Mouse (Mus musculus) left cerebral cortex, adult 2 months (tissue): ENCODE data around the gene Igfbp6. TPM values are rescaled to one million over a fixed set of nuclear protein-coding genes. Genes with fewer than 3 reads are reported as not detected.
A peak's percentile ranks its signal among the peaks of the same experiment; 100 is the strongest.

ENCODE experiments used
- DNase-seq, 2 experiments: peaks; one replicate each; pipeline ENCODE4 v3.0.0; 2021 to 2022; ENCODE audit warnings: low spot score in 2 of 2, mixed read lengths in 1 of 2; ENCODE audit errors: extremely low spot score in 1 of 2
- H3K27ac ChIP-seq: fragments of 200-600 bp; 2 replicates; pipeline ENCODE4 v1.8.1; 2022
- H3K4me3 ChIP-seq: fragments of 200-600 bp; 2 replicates; pipeline ENCODE4 v1.8.1; 2022
- CTCF ChIP-seq: fragments of 200-600 bp; IDR thresholded peaks from 2 replicates; pipeline ENCODE4 v1.8.1; 2022; ENCODE audit warnings: antibody characterized with exemption, mild to moderate bottlenecking, moderate library complexity
- intact Hi-C: fragments of 180-260 bp; cut with DNase I; formaldehyde crosslinking; loops from one replicate; pipeline ENCODE4 v1.15.1; 2025
- total RNA-seq, 2 experiments: library from RNA; stranded (reverse); gene quantifications; 2 replicates each; pipeline ENCODE4 v1.2.3; 2021

The Igfbp6 gene
- total RNA-seq, 2 experiments from 2014 or later, result 57.4 to 64.8 TPM

GRCm38 (mm10) chr15:102167620-102168021 lies 23.5 kb downstream of the Igfbp6 start:
- intact Hi-C loops, result no loop called here
- DNase-seq, result no peak
- no peak overlapping the region for H3K4me3 ChIP-seq
- no peak overlapping the region for H3K27ac ChIP-seq
- TF ChIP-seq CTCF, result no peak

GRCm38 (mm10) chr15:102169064-102169463 lies 24.9 kb downstream of the Igfbp6 start:
- intact Hi-C loops, result no loop called here
- Histone ChIP-seq H3K4me3 (no peak overlapping the region), H3K27ac (no peak overlapping the region)
- no peak for DNase-seq
- no peak for TF ChIP-seq CTCF

GRCm38 (mm10) chr15:102173581-102173980 lies 29.4 kb downstream of the Igfbp6 start:
- Histone ChIP-seq H3K4me3 (no peak overlapping the region), H3K27ac (no peak overlapping the region)
- no peak for DNase-seq
- TF ChIP-seq CTCF, result no peak
- intact Hi-C loops, result no loop called here

GRCm38 (mm10) chr15:102175736-102176319 lies 31.7 kb downstream of the Igfbp6 start:
- intact Hi-C loops, result loop anchor here (5.0 kb wide), 1 partner anchor 136 kb away; no protein-coding TSS in a partner anchor
- H3K4me3 ChIP-seq, result no peak overlapping the region
- no peak for DNase-seq
- no peak for TF ChIP-seq CTCF
- H3K27ac ChIP-seq, result no peak overlapping the region

GRCm38 (mm10) chr15:102176571-102177316 lies 32.6 kb downstream of the Igfbp6 start:
- DNase-seq, result no peak
- TF ChIP-seq CTCF, result no peak

GRCm38 (mm10) chr15:102177417-102177816 lies 33.3 kb downstream of the Igfbp6 start:
- no peak for DNase-seq
- no peak for TF ChIP-seq CTCF
- H3K4me3 ChIP-seq, result no peak overlapping the region
- intact Hi-C loops, result loop anchor here (5.0 kb wide), 1 partner anchor 135 kb away; no protein-coding TSS in a partner anchor
- no peak overlapping the region for H3K27ac ChIP-seq

More at GRCm38 (mm10) chr15:102176571-102177316, 32.6 kb downstream of the Igfbp6 start:
- Histone ChIP-seq H3K27ac (no peak overlapping the region), H3K4me3 (no peak overlapping the region)
- intact Hi-C loops, result loop anchor here (5.0 kb wide), 1 partner anchor 136 kb away; no protein-coding TSS in a partner anchor

GRCm38 (mm10) chr15:102178279-102178678 lies 34.1 kb downstream of the Igfbp6 start:
- peak; percentile 74 to 83 for DNase-seq
- intact Hi-C loops, result loop anchor here (1.0 to 5.0 kb wide), 2 partner anchors 46 to 134 kb away; no protein-coding TSS in a partner anchor
- TF ChIP-seq CTCF, result peak; percentile 95
- H3K4me3 ChIP-seq, result no peak overlapping the region
- H3K27ac ChIP-seq, result no peak overlapping the region

- no peak for DNase-seq
- no peak overlapping the region for H3K4me3 ChIP-seq
- H3K27ac ChIP-seq, result no peak overlapping the region
- TF ChIP-seq CTCF, result no peak
- intact Hi-C loops, result loop anchor here (5.0 kb wide), 1 partner anchor 133 kb away; no protein-coding TSS in a partner anchor
These were observed 34.9 kb downstream of the Igfbp6 start for GRCm38 (mm10) chr15:102179106-102179505.

GRCm38 (mm10) chr15:102179924-102180323 lies 35.8 kb downstream of the Igfbp6 start:
- intact Hi-C loops, result loop anchor here (5.0 kb wide), 1 partner anchor 132 kb away; no protein-coding TSS in a partner anchor
- no peak for DNase-seq
- H3K4me3 ChIP-seq, result no peak overlapping the region
- no peak for TF ChIP-seq CTCF
- H3K27ac ChIP-seq, result no peak overlapping the region

- TF ChIP-seq CTCF, result no peak
- Histone ChIP-seq H3K4me3 (no peak overlapping the region), H3K27ac (no peak overlapping the region)
- no peak for DNase-seq
- intact Hi-C loops, result no loop called here
These were observed 38.9 kb downstream of the Igfbp6 start for GRCm38 (mm10) chr15:102183076-102183475.

- Histone ChIP-seq H3K27ac (no peak overlapping the region), H3K4me3 (no peak overlapping the region)
- no peak for TF ChIP-seq CTCF
- no peak for DNase-seq
- intact Hi-C loops, result no loop called here
These were observed 42.1 kb downstream of the Igfbp6 start for GRCm38 (mm10) chr15:102186239-102186638.

- DNase-seq, result no peak
- no peak overlapping the region for H3K4me3 ChIP-seq
- no peak for TF ChIP-seq CTCF
- intact Hi-C loops, result no loop called here
- H3K27ac ChIP-seq, result no peak overlapping the region
These were observed 43.9 kb downstream of the Igfbp6 start for GRCm38 (mm10) chr15:102188096-102188495.
